Mouse (Mus musculus) adrenal gland, adult (tissue): ENCODE measurements around the gene Zbtb3.

ENCODE experiments used
- DNase-seq, 2 experiments: peaks; one replicate each; pipeline ENCODE4 v3.0.0; 2022 to 2023; ENCODE audit warnings: low spot score in 1 of 2; ENCODE audit not compliant: inconsistent age in 2 of 2

Zbtb3 gene

GRCm38 (mm10) chr19:8802130-8802821 lies at the start of gene Zbtb3:
Gene Zbtb3 (plus strand): TSS chr19:8802555.
- peak; percentile 97 to 98 for DNase-seq

- no peak for DNase-seq
These were observed 46.7 kb upstream of the Zbtb3 start for GRCm38 (mm10) chr19:8755652-8756051.

GRCm38 (mm10) chr19:8756635-8757387 lies 45.5 kb upstream of the Zbtb3 start, which contains the start of gene Nxf1:
Gene Nxf1 (plus strand): TSS chr19:8757073.
- DNase-seq = peak; percentile 94 to 97

GRCm38 (mm10) chr19:8757471-8757998 lies 44.8 kb upstream of the Zbtb3 start:
- DNase-seq = no peak

- DNase-seq = no peak
These were observed 43.5 kb upstream of the Zbtb3 start for GRCm38 (mm10) chr19:8758899-8759298.

- DNase-seq = no peak
These were observed 41.6 kb upstream of the Zbtb3 start for GRCm38 (mm10) chr19:8760757-8761156.

GRCm38 (mm10) chr19:8763276-8763675 lies 39.1 kb upstream of the Zbtb3 start:
- DNase-seq = no peak

GRCm38 (mm10) chr19:8765562-8765961 lies 36.8 kb upstream of the Zbtb3 start:
- DNase-seq = no peak

- DNase-seq = peak; percentile 86 to 95
These were observed 31.6 kb upstream of the Zbtb3 start, which contains the start of gene Tmem223 for GRCm38 (mm10) chr19:8770567-8771270. Gene Tmem223 (plus strand): TSS chr19:8770996.

- DNase-seq = no peak
These were observed 29.4 kb upstream of the Zbtb3 start for GRCm38 (mm10) chr19:8772996-8773395.

GRCm38 (mm10) chr19:8773409-8773808 lies 28.9 kb upstream of the Zbtb3 start:
- DNase-seq = peak in 1 of 2 experiments; percentile 54

- peak; percentile 96 to 99 for DNase-seq
These were observed 28.1 kb upstream of the Zbtb3 start, which contains the start of gene Tmem179b for GRCm38 (mm10) chr19:8774086-8774835. Gene Tmem179b (minus strand): TSS chr19:8774467.

GRCm38 (mm10) chr19:8774951-8775421 lies 27.4 kb upstream of the Zbtb3 start:
- peak; percentile 61 to 82 for DNase-seq

GRCm38 (mm10) chr19:8786008-8786781 lies 16.2 kb upstream of the Zbtb3 start, which contains the start of gene Taf6l:
Gene Taf6l (minus strand): TSS chr19:8786417.
- peak; percentile 93 to 97 for DNase-seq

- DNase-seq = no peak
These were observed 13.8 kb upstream of the Zbtb3 start for GRCm38 (mm10) chr19:8788521-8788920.

GRCm38 (mm10) chr19:8789171-8789570 lies 13.2 kb upstream of the Zbtb3 start:
- peak in 1 of 2 experiments; percentile 47 for DNase-seq

GRCm38 (mm10) chr19:8790171-8790570 lies 12.2 kb upstream of the Zbtb3 start:
- no peak for DNase-seq

GRCm38 (mm10) chr19:8798264-8798946 lies 4.0 kb upstream of the Zbtb3 start, which contains the start of gene Polr2g:
Gene Polr2g (minus strand): TSS chr19:8798577.
- peak; percentile 94 to 97 for DNase-seq

- DNase-seq = no peak
These were observed 3.4 kb upstream of the Zbtb3 start for GRCm38 (mm10) chr19:8798947-8799315.
